Mouse (Mus musculus): ENCODE measurements around the gene Exd1. TPM values are rescaled to one million over a fixed set of nuclear protein-coding genes. Genes with fewer than 3 reads are reported as not detected.

The Exd1 gene
- polyA plus RNA-seq, 1 experiment = 0.18 TPM

DNA sequence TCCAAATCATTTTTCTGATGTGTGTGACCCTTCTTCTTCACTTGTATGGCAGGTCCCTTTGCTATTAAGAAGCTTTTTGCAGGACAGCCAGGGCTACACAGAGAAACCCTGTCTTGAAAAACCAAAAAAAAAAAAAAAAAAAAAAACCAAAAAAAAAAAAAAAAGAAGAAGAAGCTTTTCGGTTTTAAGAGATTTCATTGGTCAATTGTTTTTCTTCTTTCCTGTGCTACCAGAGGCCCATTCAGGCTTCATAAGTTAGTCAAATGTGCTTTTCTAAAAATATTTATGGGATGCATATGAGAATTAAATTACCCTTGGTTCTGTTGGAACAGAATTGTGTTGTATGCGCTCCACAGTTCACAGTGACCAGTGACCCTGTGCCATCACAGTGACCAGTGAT, 48.6 kb downstream of the Exd1 start:
- TF ChIP-seq GATA1 (IDR thresholded peaks at IDR 0.05; ENCODE audit: low read length) = no peak

DNA sequence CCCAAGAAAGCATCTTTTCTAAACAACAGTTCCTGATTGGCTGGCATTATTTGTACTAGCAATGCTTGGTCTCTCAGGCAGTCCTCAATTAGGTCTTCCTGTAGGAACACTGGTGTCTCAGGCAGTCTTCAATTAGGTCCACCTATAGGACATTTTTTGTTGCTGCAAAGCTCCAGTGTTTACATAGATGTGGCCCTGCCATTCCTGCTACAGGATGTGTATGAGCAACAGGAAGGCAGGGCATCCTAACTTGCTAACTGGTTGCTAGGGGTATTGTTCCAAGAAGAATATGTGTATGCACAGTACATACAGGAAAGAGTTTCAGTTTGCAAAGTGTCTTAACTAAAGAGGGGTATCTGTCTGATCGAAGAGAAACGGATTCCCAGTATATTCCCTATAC, 51.3 kb downstream of the Exd1 start:
- TF ChIP-seq GATA1 (IDR thresholded peaks at IDR 0.05; ENCODE audit: low read length) = no peak

DNA sequence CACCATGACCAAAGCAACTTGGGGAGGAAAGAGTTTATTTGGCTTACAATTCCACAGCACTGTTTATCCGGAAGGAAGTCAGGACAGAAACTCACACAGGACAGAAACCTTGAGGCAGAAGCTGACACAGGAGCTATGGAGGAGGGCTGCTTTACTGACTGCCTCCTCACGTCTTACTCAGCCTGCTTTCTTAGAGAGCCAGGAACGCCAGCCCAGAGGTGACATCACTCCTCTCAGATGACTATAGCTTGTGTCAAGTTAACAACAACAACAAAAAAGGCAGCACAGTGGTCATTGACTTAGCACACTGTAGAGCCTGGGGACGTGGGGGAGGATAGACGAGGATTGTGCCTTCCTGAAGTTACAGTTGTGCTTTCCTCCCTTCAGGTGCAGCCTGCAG, 55.5 kb downstream of the Exd1 start:
- TF ChIP-seq GATA1 (IDR thresholded peaks at IDR 0.05; ENCODE audit: low read length) = no peak

DNA sequence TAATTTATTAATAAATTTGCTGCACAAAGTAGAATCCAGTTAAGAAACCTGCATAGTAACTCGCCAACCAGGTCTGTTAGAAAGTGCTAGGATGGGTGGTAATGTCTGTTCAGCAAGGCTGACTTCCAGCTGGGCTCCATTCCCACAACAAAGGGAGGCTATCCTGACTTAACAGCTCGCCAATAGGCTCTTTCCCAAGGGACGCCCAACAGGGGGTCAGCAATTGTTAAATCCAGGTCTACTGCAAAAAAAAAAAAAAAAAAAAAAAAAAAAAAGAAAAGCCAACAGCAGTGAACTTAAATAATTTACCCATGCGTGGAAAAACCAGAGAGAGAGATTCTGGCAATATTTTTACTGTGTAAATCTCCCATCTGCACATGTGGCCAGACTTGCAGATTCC, 60.9 kb downstream of the Exd1 start:
- no peak for TF ChIP-seq GATA1 (IDR thresholded peaks at IDR 0.05; ENCODE audit: low read length)

DNA sequence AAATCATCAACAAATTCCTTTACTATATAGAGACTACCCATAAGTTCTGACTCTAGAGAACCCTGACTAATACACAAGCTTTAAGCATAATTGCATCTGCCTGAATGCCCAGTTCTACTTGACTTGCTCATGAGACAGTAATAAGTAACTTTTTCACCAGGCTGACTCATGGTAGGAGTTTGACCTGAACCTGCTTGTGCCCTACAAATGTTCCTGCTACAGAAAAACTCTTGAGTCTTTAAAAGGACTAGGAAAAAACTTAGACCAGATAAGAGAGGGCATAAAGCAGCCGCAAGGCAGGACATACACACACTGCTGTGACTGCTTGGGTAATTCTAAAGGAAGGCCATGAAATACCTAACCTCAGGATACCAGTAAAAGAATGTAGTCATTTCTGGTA, 65.1 kb downstream of the Exd1 start:
- TF ChIP-seq GATA1 (IDR thresholded peaks at IDR 0.05; ENCODE audit: low read length) = no peak

DNA sequence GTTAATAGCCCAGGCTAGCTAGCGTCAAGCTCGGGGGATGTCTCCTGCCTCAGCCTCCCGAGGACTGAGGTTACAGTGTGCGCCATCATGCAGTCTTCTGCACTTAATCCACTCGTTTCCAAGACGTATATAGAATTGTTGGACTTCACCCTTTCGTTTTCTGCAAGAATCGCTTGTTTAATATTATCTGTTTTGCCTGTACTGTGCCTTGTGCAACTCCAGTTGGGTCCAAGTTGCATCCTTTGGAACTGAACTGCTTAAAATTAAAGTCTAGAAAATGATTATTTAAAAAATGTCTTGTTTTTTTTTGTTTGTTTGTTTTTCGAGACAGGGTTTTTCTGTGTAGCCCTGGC, 69.1 kb downstream of the Exd1 start:
- no peak for TF ChIP-seq GATA1 (IDR thresholded peaks at IDR 0.05; ENCODE audit: low read length)

DNA sequence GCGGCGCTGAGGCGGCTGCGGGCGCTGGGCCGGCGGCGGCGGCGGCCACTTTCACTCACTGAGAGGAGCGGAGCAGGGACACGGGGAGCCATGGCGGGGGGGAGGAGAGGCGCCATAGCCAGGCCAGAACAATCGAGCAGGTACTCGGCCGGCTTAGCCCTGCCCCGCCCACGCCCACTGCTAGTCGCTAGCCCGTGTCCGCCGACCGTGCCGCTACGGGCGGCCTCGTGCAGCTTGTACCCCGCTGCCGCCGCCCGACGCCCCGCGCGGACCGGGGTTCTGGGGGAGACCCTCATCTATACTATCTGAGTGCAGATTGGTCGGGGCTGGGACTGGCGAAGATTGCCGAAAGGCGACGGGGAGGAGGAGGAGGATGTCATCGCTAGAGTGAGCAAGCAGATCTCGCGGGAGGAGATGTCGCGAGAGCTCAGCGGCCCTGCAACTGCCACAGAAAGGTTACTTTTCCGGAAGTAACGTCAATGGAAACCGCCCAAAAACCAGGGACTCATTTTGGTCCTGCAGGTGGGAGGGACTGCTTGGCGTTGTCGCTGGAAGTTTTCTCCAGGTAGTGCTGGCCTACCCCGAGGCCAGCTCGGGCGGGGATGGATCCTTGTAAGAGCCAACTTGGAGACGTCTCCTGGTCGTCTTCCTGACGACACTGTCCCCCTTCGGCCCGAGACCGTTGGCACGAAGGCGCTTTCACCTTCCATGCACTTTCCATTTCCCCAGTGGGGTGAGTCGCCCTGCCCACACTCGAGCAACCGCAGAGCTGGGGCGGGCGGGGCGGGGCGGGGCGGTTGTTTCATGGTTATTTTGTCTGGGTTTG, 69.6 kb downstream of the Exd1 start, which contains the start of gene Ino80:
Ino80 (minus strand) TSS at position 117 of the 826 bp plus-strand sequence.
- no peak for TF ChIP-seq GATA1 (IDR thresholded peaks at IDR 0.05; ENCODE audit: low read length)

DNA sequence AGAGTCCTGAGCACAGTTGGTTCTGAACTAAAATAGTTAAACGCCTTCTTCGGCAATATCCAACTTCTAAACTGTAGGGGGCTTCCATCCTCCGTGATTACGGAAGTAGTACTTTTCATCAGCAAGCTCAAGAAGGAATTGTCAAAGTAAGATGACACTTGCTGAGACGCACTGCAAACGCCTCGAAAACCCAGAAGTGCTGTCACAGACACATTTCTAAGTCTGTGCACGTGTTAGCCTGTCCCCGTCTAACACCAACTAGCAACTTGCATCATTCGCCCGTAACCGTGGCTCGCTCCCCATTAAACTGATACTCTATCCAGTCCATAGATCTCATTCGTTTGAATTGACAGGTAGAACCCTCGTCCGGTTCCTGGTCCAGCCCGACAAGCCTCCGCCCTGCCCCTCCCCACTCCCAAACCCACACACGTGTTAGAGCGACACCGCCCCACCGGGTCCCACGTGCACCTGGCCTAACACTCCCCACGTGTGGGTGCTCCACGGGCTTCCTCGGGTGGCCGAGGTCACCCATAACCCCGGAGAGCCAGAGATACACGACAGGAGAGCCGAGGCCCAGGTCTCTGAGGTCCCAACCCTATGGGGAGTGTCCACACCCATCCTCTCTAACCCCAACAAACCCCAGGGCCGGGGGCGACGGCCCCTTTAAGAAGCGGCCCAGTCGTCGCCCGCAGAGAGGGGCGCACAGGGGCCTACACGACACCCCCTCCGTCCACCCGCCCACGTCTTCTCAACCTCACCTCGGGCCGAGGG, 70.6 kb downstream of the Exd1 start:
- TF ChIP-seq GATA1 (IDR thresholded peaks at IDR 0.05; ENCODE audit: low read length) = no peak

DNA sequence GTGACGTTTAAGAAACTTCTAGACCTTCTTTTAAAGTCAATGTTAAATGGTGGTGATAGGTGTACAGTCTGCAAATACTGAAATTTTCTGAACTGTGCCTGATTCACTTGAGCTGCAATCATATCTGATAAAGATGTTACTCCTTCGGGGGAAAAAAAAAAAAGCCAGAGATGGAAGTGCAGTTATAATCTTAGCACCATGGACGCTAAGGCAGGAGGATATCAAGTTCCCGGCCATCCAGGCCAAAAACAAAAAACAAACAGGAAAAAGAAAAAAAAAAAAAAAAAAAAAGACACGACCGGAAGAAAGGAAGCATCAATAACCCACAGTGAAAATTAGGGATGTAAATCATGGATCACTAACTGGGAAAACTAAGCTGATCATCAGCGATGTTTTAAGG, 71.3 kb downstream of the Exd1 start:
- no peak for TF ChIP-seq GATA1 (IDR thresholded peaks at IDR 0.05; ENCODE audit: low read length)

Other genes starting within 250 kb of the Exd1 start
- 0.05 and 0.09 TPM in 2 replicates for gene Dll4, start 221.8 kb downstream of the Exd1 start, polyA plus RNA-seq (2012)
- gene Chac1, start 196.4 kb downstream of the Exd1 start, polyA plus RNA-seq (2012) = not detected in 2 replicates
- gene Ino80, start 69.9 kb downstream of the Exd1 start, polyA plus RNA-seq (2012) = 6.6 and 8.0 TPM in 2 replicates
- gene Chp1, start 70 bp upstream of the Exd1 start, polyA plus RNA-seq (2012) = 13.0 and 17.3 TPM in 2 replicates
- 1.0 and 1.9 TPM in 2 replicates for gene Nusap1, start 70.7 kb upstream of the Exd1 start, polyA plus RNA-seq (2012)
- gene Oip5, start 70.8 kb upstream of the Exd1 start, polyA plus RNA-seq (2012) = 38.2 and 63.8 TPM in 2 replicates
- 3.9 and 7.1 TPM in 2 replicates for gene Ndufaf1, start 115.2 kb upstream of the Exd1 start, polyA plus RNA-seq (2012)
- gene Rtf1, start 127.4 kb upstream of the Exd1 start, polyA plus RNA-seq (2012) = 48.9 and 72.7 TPM in 2 replicates
- 1.9 and 2.1 TPM in 2 replicates for gene Itpka, start 194.7 kb upstream of the Exd1 start, polyA plus RNA-seq (2012)
- gene Ltk, start 212.8 kb upstream of the Exd1 start, polyA plus RNA-seq (2012) = not detected in 2 replicates
- gene Rpap1, start 239.9 kb upstream of the Exd1 start, polyA plus RNA-seq (2012) = 25.6 and 33.3 TPM in 2 replicates